Mouse (Mus musculus) adrenal gland, postnatal 4 days (tissue): Measurements from ENCODE around the gene Nmrk2. TPM values are rescaled to one million over a fixed set of nuclear protein-coding genes. Genes with fewer than 3 reads are reported as not detected.
"Not testable (repeated sequence)": the region's sequence is repeated elsewhere in the genome, so short reads cannot be mapped to it uniquely, and the experiment has no call there.

Experiments
- DNase-seq, 2 experiments: peaks; one replicate each; pipeline ENCODE4 v3.0.0; 2021 to 2022; ENCODE audit warnings: low spot score in 2 of 2, mixed read lengths in 2 of 2
- total RNA-seq, 2 experiments: library from RNA; stranded (reverse); gene quantifications; 2 replicates each; pipeline ENCODE4 v1.2.3; 2021

The Nmrk2 gene
- total RNA-seq, 2 experiments from 2014 or later, result 0.20 TPM; not detected in 1

- DNase-seq, result no peak
Measured at GRCm38 (mm10) chr10:81187161-81187560, 14.7 kb downstream of the Nmrk2 start.

GRCm38 (mm10) chr10:81184765-81185164 is 17.1 kb downstream of the Nmrk2 start:
- no peak for DNase-seq

GRCm38 (mm10) chr10:81183805-81184204 is 18.0 kb downstream of the Nmrk2 start, which contains the start of gene 4930442H23Rik:
Gene 4930442H23Rik, minus strand, starts transcription at chr10:81183849.
- no peak for DNase-seq

GRCm38 (mm10) chr10:81182336-81183333 is 19.2 kb downstream of the Nmrk2 start, which contains the start of gene Dapk3:
Gene Dapk3, plus strand, starts transcription at chr10:81183005.
- peak; percentile 85 to 91 for DNase-seq

GRCm38 (mm10) chr10:81181860-81182259 is 20.0 kb downstream of the Nmrk2 start:
- DNase-seq, result not testable (repeated sequence)

- DNase-seq, result no peak
Measured at GRCm38 (mm10) chr10:81180946-81181345, 20.9 kb downstream of the Nmrk2 start.

GRCm38 (mm10) chr10:81179451-81180342 is 22.2 kb downstream of the Nmrk2 start:
- DNase-seq, result no peak

GRCm38 (mm10) chr10:81178927-81179326 is 22.9 kb downstream of the Nmrk2 start:
- DNase-seq, result no peak

- no peak for DNase-seq
Measured at GRCm38 (mm10) chr10:81177958-81178712, 23.7 kb downstream of the Nmrk2 start.

- DNase-seq, result no peak
Measured at GRCm38 (mm10) chr10:81177491-81177925, 24.3 kb downstream of the Nmrk2 start.

- peak; percentile 98 to 99 for DNase-seq
Measured at GRCm38 (mm10) chr10:81176466-81177271, 25.2 kb downstream of the Nmrk2 start, which contains the start of gene Eef2. Gene Eef2, plus strand, starts transcription at chr10:81176631.

- no peak for DNase-seq
Measured at GRCm38 (mm10) chr10:81175936-81176465, 25.9 kb downstream of the Nmrk2 start.

GRCm38 (mm10) chr10:81175345-81175701 is 26.5 kb downstream of the Nmrk2 start:
- not testable (repeated sequence) for DNase-seq

- peak; percentile 78 to 86 for DNase-seq
Measured at GRCm38 (mm10) chr10:81174617-81175344, 27.1 kb downstream of the Nmrk2 start.

GRCm38 (mm10) chr10:81173132-81173531 is 28.7 kb downstream of the Nmrk2 start:
- DNase-seq, result peak in 1 of 2 experiments; percentile 71

GRCm38 (mm10) chr10:81169411-81169900 is 32.4 kb downstream of the Nmrk2 start:
- not testable (repeated sequence) for DNase-seq

- peak in 1 of 2 experiments; percentile 76 for DNase-seq
Measured at GRCm38 (mm10) chr10:81168521-81169244, 33.2 kb downstream of the Nmrk2 start.

- no peak for DNase-seq
Measured at GRCm38 (mm10) chr10:81168087-81168431, 33.8 kb downstream of the Nmrk2 start.
